Mouse (Mus musculus): ENCODE data around the gene Ttc39d.
"Not testable (repeated sequence)": the region's sequence is repeated elsewhere in the genome, so short reads cannot be mapped to it uniquely, and the experiment has no call there.

Ttc39d gene

DNA sequence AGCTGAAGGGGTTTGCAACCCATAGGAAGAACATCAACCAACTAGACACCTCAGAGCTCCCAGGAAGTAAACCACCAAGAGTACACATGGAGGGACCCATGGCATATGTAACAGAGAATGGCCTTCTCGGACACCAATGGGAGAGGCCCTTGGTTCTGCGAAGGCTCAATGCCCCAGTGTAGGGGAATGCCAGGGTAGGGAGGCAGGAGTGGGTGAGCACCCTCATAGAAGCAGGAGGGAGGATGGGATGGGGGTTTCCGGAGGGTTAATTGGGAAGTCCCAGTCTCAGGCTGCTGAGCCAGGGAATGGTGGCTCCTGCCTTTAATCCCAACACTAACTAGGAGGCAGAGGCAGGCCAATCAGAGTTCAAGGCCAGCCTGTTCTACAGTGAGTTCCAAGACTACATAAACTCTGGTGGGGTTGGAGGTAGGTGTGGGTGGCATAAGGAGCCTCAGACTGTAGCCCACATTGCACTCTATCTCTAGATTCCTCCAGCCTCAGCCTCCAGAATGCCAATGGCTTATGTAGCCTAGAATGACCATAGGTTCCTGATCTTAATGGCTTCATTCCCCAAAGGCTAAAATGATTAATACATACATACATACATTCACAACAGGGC, 8.0 kb upstream of the Ttc39d start:
- no peak for DNase-seq

DNA sequence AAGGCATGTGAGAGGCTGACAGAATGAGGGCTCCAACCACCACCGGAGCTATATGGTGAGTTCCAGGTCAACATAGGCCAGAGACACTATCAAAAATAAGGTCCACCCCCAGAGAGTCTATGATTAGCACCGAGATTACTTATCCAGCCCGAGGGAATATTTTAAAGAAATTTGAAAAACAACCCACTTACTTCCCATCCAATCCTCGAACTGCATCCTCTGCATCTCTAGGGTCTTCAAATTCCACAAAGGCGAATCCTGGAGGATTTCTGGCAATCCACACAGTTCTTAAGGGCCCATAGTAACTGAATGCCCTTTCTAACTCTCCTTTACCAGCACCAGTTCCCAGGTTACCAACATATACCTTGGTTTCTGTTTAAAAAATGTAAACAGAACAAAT, 1.6 kb upstream of the Ttc39d start:
- DNase-seq, result no peak

DNA sequence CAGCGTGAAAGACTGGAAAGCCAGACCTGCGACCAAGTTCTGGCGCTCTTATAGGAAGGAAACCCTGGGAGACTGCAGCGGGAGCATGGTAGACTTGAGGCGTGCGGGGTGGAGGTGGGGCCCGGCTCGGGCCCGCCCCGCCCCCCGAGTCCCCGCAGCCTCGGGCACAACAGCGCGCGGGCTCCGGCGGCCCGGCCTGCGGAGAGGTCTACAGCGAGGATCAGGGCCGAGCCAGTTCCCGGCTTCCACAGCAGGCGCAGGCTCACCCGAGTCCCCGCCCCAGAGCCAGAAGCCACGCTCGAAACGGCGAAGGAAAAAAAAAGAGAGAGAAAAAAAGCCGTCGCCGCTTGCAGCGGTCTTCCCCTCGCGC, 974 bp upstream of the Ttc39d start:
- DNase-seq, result peak; percentile 57 to 79

DNA sequence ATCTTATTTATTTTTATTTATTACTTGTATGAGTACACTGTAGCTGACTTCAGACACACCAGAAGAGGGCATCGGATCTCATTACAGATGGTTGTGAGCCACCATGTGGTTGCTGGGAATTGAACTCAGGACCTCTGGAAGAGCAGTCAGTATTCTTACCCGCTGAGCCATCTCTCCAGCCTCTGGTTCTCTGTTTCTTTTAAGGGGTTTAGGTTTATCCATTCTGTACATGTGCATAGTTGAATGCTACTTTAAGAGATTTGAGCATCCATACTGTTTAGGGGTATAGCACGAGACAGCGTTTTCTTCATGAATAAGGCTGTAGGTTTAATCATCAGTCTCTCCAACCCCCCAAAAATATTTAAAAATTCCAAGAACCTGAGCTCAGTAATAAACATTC, 6.7 kb downstream of the Ttc39d start:
- DNase-seq, result not testable (repeated sequence)

DNA sequence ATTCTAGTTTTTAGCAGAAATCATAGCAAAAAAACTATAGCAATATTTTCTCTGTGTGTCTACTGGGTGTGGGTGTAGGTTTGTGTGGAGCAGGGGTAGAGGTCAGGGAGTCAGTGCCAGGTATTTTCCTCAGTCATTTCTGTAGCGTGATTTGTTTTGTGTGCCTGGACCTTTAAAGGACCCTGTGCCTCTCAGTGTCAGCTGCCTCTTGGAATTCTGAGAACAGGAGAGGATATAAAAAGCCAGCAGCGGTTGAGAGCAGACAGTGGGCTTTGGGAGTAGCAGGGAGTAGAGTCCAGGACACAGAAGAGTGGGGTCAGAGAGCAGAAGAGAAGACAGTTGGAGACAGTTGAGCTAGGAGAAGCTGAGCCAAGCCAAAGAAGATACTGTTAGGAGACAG, 12.9 kb downstream of the Ttc39d start:
- DNase-seq, result no peak

DNA sequence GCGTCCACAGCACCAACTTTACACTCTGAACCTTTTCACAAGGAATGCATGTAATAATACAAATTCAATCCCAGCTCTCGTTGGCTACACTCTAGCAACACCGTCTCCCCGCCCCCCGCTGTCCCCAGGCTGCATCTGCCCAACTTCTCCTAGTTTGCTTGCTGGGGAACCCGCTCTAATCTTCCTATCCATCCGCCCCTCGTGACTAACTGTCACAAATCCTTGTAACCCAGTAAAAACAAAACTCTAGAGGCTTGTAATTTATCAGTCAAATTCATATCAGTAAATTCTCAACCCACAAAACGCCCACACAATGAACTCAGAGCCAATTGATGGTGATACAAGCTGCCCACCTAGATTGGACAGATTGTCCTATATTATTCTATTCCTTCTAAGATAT, 13.9 kb downstream of the Ttc39d start:
- DNase-seq, result no peak

DNA sequence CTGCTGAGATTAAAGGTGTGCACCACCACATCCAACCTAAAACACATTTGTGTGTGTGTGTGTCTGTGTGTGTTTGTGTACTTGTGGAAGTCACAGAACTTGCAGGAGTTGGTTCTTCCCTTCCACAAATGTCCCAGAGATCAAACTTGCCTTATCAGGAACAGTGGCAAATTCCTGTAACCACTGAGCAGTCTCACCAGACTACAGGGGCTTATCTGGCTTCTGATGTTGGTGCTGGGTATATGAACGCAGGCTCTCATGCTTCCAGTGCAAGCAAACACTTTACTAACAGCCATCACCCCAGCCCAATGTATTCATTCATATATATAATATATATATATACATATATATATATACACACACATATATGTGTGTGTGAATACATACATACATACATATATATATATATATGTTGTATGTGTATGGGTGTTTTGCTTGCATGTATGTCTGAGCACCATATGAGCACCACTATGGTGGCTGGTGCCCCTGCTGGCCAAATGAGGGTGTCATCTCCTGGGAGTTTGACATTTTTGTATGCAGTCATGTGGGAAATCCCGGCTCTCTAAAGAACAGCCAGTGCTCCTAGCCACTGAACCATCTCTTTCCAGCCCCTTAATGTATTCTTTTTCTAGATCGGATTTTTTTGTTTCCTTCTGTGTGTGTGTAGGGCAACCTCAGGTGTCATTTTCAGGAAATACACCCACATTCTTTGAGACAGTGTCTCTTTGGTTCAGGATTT, 14.8 kb downstream of the Ttc39d start:
- peak; percentile 8 to 57 for DNase-seq

DNA sequence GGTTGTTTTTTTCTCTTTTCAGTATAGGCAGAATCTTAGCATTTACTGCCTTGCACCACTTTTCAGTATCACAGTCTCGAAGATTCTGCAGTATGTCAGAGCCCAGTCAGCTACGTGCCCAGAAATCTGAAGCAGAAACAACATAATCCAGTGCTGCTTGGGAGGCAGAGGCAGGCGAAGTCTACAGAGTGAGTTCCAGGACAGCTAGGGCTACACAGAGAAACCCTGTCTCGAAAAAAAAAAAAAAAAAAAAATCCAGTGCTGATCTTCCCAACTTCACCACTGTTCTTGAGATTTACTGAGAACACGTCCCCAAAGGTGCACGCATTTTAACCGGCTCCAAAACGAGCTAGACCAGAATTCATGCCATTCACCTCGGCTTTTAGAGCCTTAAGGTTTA, 16.6 kb downstream of the Ttc39d start:
- DNase-seq, result peak in 1 of 2 experiments; percentile 8

DNA sequence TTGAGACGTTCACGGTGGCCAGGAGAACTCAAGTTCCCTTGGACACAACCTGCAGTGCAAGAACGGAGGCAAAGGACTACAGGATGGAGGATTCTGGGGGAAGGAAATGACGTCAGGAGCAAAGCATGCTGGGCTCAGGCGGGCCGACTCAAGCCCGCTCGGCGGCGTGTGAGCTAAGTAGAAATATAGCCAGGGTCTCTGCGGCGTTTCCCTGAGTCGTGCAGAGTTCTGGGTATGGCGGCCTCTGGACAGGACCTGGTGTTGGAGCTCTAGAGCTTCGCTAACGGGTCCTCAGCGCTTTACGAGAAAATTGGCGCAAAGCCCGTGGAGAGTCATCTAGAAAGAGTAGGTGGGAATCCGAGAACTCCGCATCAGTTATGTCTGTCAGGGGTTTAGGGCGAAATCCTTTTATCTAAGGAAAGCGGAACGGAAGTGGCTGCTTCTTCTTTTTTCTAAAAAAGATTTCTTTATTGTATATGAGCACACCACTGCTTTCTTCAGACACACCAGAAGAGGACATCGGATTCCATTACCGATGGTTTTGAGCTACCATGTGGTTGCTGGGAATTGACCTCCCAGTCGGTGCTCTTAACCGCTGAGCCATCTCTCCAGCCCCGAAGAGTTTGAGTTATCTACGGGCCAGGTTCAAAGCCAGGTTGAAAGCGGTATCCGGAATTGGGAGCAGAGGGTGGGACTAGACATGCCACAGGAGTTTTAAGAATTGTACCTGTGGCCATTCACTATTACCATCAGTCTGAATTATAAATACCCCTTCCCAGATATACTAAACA, 17.3 kb downstream of the Ttc39d start, which contains the start of gene Gemin6:
Gemin6 (plus strand) TSS at position 116 of the 791 bp plus-strand sequence.
- DNase-seq, result peak; percentile 87 to 92

DNA sequence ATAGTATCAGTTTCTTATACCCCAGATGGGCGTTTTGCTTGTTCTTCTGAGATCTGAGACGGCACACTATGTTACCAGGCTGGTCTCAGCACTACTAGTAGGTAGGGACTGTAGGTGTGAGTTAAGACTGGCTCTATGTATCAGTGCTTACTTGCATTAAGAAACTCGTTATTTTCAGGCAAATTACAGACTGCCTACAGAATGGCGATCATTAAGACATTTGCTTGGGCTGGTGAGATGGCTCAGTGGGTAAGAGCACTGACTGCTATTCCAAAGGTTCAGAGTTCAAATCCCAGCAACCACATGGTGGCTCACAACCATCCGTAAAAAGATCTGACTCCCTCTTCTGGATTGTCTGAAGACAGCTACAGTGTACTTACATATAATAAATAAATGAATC, 17.9 kb downstream of the Ttc39d start:
- not testable (repeated sequence) for DNase-seq

DNA sequence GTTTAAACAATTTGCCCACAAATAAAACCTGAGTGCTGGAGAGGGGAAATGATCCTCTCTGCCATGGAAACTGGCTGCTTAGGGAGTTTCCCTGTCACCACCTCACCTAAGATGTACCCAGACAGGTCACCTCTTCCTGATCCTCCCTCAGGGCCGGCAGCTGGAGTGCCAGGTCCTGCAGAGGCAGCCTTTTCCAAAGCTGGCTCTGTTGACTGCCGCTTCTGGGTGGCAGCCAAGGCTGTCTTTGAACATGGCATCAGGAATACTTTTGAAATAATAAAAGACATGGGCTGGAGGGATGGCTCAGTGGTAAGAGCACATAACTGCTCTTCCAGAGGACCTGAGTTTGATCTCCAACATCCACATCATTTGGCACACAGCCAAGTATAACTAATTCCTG, 22.1 kb downstream of the Ttc39d start:
- no peak for DNase-seq

DNA sequence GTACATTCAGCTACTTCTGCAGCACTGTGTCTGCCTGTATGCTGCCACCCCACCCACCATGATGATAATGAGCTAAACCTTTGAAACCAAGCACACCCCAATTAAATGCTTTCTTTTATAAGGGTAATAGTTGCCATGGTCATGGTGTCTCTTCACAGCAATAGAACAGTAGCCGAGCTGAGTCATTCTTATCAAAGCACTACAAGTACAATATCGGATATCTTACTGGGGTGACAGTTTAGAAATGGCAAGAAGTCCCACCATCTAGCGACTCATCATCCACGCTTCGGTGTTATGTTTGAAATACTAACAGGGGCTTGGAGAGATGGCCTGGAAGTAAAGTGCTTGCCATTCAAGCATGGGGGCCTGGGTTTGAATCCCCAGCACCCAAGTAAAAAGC, 26.6 kb downstream of the Ttc39d start:
- DNase-seq, result no peak

DNA sequence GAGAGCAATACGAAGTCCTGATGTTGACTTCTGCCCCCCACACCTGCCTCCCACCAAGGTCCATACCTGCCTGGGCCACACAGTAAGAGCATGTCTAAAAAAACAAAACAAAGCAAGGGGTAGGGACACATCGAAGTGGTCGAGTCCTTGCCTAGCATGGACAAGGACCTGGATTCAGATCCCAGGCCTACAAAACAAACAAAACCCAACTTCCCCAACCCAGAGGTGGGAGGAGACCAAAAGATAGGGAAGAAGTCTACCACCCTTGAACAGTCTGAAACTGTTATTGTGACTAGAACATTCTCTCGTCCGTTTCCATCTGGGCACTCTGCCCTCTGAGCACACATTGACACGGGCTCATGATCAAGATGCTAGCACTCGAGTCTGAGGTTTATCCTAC, 27.1 kb downstream of the Ttc39d start:
- no peak for DNase-seq

DNA sequence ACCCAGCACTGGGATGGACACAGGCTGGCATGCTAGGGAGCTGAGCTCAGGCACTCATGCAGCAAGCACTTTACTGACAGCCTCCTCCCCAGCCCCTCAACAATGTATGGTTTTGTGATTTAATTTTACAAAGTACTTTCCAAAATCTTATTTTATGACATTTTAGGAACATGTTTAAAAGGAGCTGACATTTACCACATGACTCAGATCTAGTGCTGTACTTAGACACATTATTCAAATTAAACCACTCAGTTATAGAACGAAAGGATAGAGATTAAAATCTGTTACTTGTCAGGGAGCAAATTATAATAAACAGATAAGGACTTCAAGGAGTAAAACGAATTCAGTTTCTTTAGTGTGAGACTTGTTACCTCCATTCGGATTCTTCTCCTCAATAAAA, 28.2 kb downstream of the Ttc39d start:
- no peak for DNase-seq

DNA sequence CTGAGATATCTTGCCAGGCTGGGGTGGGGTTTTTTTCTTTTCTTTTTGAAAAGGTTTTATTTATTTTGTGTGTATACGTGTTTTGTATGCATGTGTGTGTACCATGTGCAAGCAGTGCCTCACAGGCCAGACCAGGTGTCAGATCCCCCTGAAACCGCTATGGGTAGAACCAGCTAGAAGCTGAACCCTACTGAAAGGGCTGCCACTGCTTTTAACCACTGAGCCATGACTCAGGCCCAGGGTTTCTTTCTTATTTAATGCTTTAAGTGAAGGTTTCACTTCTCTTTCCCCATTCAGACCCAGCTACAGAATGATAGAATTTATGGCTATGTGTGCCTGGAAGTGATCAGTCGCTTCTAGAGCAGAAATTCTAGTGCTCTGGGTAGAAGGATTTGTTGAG, 29.5 kb downstream of the Ttc39d start:
- DNase-seq, result no peak

DNA sequence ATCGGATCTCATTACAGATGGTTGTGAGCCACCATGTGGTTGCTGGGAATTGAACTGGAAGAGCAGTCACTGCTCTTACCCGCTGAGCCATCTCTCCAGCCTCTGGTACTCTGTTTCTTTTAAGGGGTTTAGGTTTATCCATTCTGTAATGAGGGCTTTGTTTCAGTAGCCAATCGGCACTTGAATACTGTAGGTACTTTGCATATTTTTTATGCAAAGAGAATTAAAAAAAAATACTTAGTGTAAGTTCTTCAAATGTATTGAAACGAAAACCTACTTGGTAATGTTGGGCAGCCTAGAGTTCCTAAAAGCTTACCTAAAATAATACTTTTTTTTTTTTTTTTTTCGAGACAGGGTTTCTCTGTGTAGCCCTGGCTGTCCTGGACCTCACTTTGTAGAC, 30.2 kb downstream of the Ttc39d start:
- DNase-seq, result no peak

DNA sequence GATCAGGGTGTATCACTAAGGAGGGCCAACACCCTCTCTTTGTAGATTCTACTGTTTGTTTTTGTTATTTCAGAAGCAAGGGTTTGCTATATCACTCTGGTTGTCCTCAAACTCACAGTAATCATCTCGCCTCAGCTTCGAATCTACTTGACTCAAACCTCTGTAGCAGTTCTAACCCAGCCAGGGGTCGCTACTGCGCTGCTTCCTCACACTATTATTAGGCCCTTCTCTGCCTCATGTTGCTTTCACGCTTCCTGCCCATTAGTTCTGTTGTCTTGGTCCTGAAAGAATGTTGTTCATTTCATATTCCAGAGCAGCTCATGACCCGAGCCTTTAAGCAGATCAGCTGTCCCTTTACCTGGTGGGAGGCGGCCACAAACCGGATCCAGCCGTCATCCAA, 34.3 kb downstream of the Ttc39d start:
- no peak for DNase-seq

DNA sequence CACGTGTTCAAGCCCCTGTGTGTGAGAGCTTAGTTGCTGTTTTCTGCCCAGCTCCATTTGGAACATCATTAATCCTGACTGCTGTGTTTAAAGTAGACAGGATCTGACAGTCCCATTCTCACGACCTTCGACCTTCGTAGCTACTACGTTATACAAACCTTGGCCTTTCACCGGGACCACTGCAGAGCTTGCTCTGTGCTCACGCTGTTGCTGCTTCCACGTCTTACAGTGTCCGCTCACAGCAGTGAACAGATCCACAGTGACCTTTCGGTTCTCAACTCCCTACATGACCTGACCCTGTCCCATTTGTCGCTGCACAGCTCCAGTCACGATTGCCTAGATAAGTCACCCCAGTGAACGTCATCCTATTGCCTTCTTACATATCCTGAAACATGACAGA, 35.9 kb downstream of the Ttc39d start:
- DNase-seq, result no peak

DNA sequence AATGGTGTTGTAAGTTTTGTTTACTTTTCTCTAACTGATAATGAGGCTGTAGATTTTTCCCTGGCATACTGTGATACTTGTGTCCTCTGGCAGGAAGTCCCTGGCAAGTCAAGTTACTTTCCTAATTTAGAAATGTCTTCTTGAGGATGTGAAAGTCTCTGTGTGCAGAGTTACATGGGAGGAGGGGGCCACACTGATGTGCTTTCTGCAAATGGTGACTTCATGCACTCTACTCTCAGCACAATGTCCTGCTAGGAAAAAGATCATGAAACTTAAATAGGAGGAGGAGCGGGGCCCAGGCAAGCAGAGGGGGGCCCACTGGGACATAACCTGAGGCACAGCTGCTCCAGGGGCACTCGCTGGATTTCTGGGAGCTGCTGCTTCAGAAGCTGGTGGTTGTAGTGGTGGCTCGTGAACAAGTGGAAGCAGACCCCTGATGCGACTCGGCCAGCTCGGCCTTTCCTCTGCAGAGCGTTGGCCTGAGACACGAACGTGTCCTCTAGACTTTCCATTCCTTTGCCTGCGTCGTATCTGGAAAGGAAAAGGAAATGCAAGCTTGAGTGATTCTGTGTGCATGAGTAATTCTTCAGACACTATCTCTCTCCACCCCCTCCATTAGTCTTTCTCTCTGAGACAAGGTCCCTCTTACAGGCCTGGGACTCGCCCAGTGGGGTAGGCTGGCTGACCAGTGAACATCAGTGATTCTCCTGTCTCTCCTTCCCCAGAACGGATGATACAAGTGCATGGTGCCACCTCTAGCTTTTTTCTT, 45.7 kb downstream of the Ttc39d start:
- peak in 1 of 2 experiments; percentile 1 for DNase-seq

DNA sequence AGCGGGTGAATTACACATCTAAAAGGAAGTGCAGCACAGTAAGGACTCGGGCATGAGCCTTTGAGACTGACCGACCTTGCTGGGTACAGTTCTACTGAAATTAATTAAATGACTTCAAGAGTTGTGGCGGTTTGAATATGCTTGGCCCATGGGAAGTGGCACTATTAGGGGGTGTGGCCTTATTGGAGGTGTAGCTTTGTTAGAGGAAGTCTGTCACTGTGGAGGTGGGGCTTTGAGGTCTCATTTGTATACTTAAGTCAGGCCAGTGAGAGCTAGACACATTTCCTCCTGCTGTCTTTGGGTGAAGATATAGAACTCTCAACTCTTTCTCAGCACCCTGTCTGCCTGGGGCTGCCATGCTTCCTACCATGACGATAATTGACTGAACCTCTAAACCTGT, 47.2 kb downstream of the Ttc39d start:
- DNase-seq, result no peak

DNA sequence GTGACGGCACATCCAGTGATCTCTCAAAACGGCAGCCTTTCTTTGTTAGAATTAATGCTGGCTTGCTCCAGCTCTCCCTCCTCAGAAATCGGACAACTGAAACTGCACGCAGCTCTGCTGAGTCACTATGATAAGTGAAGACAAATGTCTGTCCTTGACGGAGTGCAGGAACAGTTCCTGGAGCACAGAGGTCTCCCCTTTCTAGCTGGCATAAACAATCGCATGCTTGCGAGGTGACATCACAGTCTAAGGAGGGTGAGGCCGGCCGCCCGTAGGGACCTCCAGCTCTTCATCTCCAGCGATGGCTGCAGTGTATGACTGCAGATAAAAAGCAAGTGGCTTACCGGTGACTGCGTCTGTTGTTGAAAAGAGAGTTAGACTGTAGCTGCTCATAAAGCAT, 47.9 kb downstream of the Ttc39d start:
- DNase-seq, result peak; percentile 26 to 35

DNA sequence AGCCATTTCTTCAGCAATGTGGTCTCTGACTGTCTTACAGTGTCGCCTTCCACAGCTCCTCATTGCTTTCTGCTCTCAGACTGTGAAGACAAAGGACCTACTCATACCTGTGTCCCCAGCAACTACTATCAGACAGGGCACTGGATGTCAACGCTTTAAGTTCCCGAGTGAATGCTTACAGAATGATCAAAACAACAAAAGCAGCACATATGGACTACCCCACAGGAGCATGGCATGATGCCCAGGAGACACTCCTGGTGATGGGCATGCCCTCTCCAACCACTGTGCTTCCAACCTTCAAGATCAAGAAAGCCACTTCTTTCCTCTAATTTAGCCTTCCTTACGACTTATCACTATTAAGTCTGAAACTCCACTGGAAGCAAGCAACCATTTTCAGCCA, 59.8 kb downstream of the Ttc39d start:
- no peak for DNase-seq

Measured in kidney, postnatal 36 days (tissue).